Mouse (Mus musculus) thymus, postnatal 25 days (tissue): ENCODE measurements around the gene Dhx57.
"Not testable (repeated sequence)": the region's sequence is repeated elsewhere in the genome, so short reads cannot be mapped to it uniquely, and the experiment has no call there.

ENCODE experiments used
- DNase-seq: peaks from one replicate; pipeline ENCODE4 v3.0.0; 2022

The Dhx57 gene

DNA sequence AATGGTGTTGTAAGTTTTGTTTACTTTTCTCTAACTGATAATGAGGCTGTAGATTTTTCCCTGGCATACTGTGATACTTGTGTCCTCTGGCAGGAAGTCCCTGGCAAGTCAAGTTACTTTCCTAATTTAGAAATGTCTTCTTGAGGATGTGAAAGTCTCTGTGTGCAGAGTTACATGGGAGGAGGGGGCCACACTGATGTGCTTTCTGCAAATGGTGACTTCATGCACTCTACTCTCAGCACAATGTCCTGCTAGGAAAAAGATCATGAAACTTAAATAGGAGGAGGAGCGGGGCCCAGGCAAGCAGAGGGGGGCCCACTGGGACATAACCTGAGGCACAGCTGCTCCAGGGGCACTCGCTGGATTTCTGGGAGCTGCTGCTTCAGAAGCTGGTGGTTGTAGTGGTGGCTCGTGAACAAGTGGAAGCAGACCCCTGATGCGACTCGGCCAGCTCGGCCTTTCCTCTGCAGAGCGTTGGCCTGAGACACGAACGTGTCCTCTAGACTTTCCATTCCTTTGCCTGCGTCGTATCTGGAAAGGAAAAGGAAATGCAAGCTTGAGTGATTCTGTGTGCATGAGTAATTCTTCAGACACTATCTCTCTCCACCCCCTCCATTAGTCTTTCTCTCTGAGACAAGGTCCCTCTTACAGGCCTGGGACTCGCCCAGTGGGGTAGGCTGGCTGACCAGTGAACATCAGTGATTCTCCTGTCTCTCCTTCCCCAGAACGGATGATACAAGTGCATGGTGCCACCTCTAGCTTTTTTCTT lies 37.3 kb downstream of the Dhx57 start:
- no peak for DNase-seq

DNA sequence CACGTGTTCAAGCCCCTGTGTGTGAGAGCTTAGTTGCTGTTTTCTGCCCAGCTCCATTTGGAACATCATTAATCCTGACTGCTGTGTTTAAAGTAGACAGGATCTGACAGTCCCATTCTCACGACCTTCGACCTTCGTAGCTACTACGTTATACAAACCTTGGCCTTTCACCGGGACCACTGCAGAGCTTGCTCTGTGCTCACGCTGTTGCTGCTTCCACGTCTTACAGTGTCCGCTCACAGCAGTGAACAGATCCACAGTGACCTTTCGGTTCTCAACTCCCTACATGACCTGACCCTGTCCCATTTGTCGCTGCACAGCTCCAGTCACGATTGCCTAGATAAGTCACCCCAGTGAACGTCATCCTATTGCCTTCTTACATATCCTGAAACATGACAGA lies 47.2 kb downstream of the Dhx57 start:
- DNase-seq = no peak

- no peak for DNase-seq
Measured at GRCm38 (mm10) chr17:80241594-80241993, 48.7 kb downstream of the Dhx57 start.

DNA sequence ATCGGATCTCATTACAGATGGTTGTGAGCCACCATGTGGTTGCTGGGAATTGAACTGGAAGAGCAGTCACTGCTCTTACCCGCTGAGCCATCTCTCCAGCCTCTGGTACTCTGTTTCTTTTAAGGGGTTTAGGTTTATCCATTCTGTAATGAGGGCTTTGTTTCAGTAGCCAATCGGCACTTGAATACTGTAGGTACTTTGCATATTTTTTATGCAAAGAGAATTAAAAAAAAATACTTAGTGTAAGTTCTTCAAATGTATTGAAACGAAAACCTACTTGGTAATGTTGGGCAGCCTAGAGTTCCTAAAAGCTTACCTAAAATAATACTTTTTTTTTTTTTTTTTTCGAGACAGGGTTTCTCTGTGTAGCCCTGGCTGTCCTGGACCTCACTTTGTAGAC lies 52.8 kb downstream of the Dhx57 start:
- no peak for DNase-seq

- DNase-seq = no peak
Measured at GRCm38 (mm10) chr17:80236805-80237204, 53.5 kb downstream of the Dhx57 start.

- no peak for DNase-seq
Measured at GRCm38 (mm10) chr17:80235477-80235876, 54.8 kb downstream of the Dhx57 start.

GRCm38 (mm10) chr17:80234376-80234775 lies 55.9 kb downstream of the Dhx57 start:
- no peak for DNase-seq

DNA sequence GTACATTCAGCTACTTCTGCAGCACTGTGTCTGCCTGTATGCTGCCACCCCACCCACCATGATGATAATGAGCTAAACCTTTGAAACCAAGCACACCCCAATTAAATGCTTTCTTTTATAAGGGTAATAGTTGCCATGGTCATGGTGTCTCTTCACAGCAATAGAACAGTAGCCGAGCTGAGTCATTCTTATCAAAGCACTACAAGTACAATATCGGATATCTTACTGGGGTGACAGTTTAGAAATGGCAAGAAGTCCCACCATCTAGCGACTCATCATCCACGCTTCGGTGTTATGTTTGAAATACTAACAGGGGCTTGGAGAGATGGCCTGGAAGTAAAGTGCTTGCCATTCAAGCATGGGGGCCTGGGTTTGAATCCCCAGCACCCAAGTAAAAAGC lies 56.4 kb downstream of the Dhx57 start:
- DNase-seq = no peak

DNA sequence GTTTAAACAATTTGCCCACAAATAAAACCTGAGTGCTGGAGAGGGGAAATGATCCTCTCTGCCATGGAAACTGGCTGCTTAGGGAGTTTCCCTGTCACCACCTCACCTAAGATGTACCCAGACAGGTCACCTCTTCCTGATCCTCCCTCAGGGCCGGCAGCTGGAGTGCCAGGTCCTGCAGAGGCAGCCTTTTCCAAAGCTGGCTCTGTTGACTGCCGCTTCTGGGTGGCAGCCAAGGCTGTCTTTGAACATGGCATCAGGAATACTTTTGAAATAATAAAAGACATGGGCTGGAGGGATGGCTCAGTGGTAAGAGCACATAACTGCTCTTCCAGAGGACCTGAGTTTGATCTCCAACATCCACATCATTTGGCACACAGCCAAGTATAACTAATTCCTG lies 60.9 kb downstream of the Dhx57 start:
- DNase-seq = no peak

- DNase-seq = not testable (repeated sequence)
Measured at GRCm38 (mm10) chr17:80225142-80225541, 65.1 kb downstream of the Dhx57 start.

- DNase-seq = peak; percentile 84
Measured at GRCm38 (mm10) chr17:80224326-80225116, 65.8 kb downstream of the Dhx57 start, which contains the start of gene Gemin6. Gemin6 (plus strand) TSS chr17:80224441.

GRCm38 (mm10) chr17:80223829-80224228 lies 66.4 kb downstream of the Dhx57 start:
- no peak for DNase-seq

DNA sequence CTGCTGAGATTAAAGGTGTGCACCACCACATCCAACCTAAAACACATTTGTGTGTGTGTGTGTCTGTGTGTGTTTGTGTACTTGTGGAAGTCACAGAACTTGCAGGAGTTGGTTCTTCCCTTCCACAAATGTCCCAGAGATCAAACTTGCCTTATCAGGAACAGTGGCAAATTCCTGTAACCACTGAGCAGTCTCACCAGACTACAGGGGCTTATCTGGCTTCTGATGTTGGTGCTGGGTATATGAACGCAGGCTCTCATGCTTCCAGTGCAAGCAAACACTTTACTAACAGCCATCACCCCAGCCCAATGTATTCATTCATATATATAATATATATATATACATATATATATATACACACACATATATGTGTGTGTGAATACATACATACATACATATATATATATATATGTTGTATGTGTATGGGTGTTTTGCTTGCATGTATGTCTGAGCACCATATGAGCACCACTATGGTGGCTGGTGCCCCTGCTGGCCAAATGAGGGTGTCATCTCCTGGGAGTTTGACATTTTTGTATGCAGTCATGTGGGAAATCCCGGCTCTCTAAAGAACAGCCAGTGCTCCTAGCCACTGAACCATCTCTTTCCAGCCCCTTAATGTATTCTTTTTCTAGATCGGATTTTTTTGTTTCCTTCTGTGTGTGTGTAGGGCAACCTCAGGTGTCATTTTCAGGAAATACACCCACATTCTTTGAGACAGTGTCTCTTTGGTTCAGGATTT lies 68.2 kb downstream of the Dhx57 start:
- DNase-seq = peak; percentile 49

DNA sequence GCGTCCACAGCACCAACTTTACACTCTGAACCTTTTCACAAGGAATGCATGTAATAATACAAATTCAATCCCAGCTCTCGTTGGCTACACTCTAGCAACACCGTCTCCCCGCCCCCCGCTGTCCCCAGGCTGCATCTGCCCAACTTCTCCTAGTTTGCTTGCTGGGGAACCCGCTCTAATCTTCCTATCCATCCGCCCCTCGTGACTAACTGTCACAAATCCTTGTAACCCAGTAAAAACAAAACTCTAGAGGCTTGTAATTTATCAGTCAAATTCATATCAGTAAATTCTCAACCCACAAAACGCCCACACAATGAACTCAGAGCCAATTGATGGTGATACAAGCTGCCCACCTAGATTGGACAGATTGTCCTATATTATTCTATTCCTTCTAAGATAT lies 69.1 kb downstream of the Dhx57 start:
- no peak for DNase-seq

GRCm38 (mm10) chr17:80220131-80220530 lies 70.1 kb downstream of the Dhx57 start:
- no peak for DNase-seq

DNA sequence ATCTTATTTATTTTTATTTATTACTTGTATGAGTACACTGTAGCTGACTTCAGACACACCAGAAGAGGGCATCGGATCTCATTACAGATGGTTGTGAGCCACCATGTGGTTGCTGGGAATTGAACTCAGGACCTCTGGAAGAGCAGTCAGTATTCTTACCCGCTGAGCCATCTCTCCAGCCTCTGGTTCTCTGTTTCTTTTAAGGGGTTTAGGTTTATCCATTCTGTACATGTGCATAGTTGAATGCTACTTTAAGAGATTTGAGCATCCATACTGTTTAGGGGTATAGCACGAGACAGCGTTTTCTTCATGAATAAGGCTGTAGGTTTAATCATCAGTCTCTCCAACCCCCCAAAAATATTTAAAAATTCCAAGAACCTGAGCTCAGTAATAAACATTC lies 76.3 kb downstream of the Dhx57 start:
- not testable (repeated sequence) for DNase-seq

- peak; percentile 98 for DNase-seq
Measured at GRCm38 (mm10) chr17:80206671-80207581, 83.3 kb downstream of the Dhx57 start, which contains the start of the genes Srsf7 and Ttc39d. Srsf7 (minus strand) TSS chr17:80207307. Ttc39d (plus strand) TSS chr17:80207460.

- DNase-seq = no peak
Measured at GRCm38 (mm10) chr17:80206301-80206670, 84.0 kb downstream of the Dhx57 start.

- DNase-seq = no peak
Measured at GRCm38 (mm10) chr17:80205657-80206056, 84.6 kb downstream of the Dhx57 start.

DNA sequence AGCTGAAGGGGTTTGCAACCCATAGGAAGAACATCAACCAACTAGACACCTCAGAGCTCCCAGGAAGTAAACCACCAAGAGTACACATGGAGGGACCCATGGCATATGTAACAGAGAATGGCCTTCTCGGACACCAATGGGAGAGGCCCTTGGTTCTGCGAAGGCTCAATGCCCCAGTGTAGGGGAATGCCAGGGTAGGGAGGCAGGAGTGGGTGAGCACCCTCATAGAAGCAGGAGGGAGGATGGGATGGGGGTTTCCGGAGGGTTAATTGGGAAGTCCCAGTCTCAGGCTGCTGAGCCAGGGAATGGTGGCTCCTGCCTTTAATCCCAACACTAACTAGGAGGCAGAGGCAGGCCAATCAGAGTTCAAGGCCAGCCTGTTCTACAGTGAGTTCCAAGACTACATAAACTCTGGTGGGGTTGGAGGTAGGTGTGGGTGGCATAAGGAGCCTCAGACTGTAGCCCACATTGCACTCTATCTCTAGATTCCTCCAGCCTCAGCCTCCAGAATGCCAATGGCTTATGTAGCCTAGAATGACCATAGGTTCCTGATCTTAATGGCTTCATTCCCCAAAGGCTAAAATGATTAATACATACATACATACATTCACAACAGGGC lies 91.0 kb downstream of the Dhx57 start:
- DNase-seq = no peak

- no peak for DNase-seq
Measured at GRCm38 (mm10) chr17:80193075-80193474, 97.2 kb downstream of the Dhx57 start.
